Mouse (Mus musculus): ENCODE data around the gene Vmn1r221.
"Not testable (repeated sequence)": the region's sequence is repeated elsewhere in the genome, so short reads cannot be mapped to it uniquely, and the experiment has no call there.

DNA sequence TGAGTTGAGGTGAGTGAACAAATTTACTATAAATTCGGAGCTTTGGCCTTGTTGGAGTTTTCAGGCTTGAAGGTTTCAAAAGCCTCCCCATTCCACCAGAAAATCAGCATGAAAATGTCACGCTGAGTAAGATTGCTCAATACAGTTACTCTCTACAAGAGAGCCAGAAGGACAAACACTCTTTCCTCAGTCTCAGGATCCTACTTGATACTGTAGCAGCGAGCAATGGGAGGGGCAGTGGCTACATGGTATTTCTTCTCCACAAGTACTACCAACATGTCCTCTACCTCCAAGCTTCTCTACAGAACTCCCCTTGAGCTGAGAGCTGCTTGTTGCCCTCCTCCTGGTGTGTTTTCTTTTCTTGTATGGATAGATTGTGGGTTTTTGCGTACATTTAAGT is 47.5 kb upstream of the Vmn1r221 start:
- not testable (repeated sequence) for TF ChIP-seq CTCF (IDR thresholded peaks at IDR 0.05; ENCODE audit: low read depth, low read length); POLR2A (IDR thresholded peaks at IDR 0.05; ENCODE audit: extremely low read depth, insufficient read depth, low read length)

Measured in liver, adult 2 months (tissue).